16 mouse cellular contexts compared by ENCODE assay signal in genomic region chr5:105917398-105917797, GRCm38 (mm10).
"Had no signal": no experiment of that assay in that cellular context is flagged by ENCODE, and none has a peak within 500 bp of the region (broad histone marks: within the 10 kb centered on the region; RNA-seq: fewer than 3 reads in every experiment).

No protein-coding gene starts in this region.

- H3K27me3 ChIP-seq: neural tube, embryonic 13.5 days; neural tube, embryonic 15.5 days; stomach, embryonic 15.5 days had no signal

- H3K4me2 ChIP-seq: neural tube, embryonic 13.5 days; neural tube, embryonic 15.5 days; stomach, embryonic 15.5 days had no signal

- H3K9me3 ChIP-seq: neural tube, embryonic 13.5 days; neural tube, embryonic 15.5 days; stomach, embryonic 15.5 days had no signal

- H3K27ac ChIP-seq: neural tube, embryonic 13.5 days; neural tube, embryonic 15.5 days; stomach, embryonic 15.5 days; stomach, postnatal 0 days had no signal

- DNase-seq: retina, postnatal 1 day; right cerebral cortex, adult 18-20 months; right cerebral cortex, postnatal 14 days; right cerebral cortex, postnatal 25 days; right cerebral cortex, postnatal 4 days; spleen, adult 18-20 months; thymus, adult 18-20 months; thymus, adult 2 months; thymus, postnatal 14 days; thymus, postnatal 25 days; thymus, postnatal 36 days; thymus, postnatal 4 days had no signal

- H3K4me1 ChIP-seq: stomach, embryonic 15.5 days had no signal

- H3K4me3 ChIP-seq: neural tube, embryonic 13.5 days; neural tube, embryonic 15.5 days; stomach, embryonic 15.5 days had no signal

- H3K9ac ChIP-seq: neural tube, embryonic 13.5 days; neural tube, embryonic 15.5 days; stomach, embryonic 15.5 days had no signal
